Mouse (Mus musculus): ENCODE data around the gene Tshr. TPM values are rescaled to one million over a fixed set of nuclear protein-coding genes. Genes with fewer than 3 reads are reported as not detected.
A peak's percentile ranks its signal among the peaks of the same experiment; 100 is the strongest.
"Not testable (repeated sequence)": the region's sequence is repeated elsewhere in the genome, so short reads cannot be mapped to it uniquely, and the experiment has no call there.

Tshr gene
- polyA plus RNA-seq (2012; ENCODE audit: insufficient read depth, low replicate concordance), result not detected in 2 replicates

- H3K4me3 ChIP-seq (replicated peaks), result peak within 1 kb of the TSS; percentile 100
- H3K27me3 ChIP-seq (replicated peaks), result no peaks in the 10 kb centered on the region
- H3K4me1 ChIP-seq, result peaks cover 15% of the 10 kb centered on the region
- TF ChIP-seq GATA1 (IDR thresholded peaks at IDR 0.05; ENCODE audit: borderline replicate concordance, low read length) (no peak), FLI1 (IDR thresholded peaks at IDR 0.05; ENCODE audit: low read length) (no peak)
- no peaks in the 10 kb centered on the region for H3K9me3 ChIP-seq
- peaks cover 15% of the 10 kb centered on the region for H3K36me3 ChIP-seq (replicated peaks; ENCODE audit: low read length)
Observed at GRCm38 (mm10) chr12:91384281-91385017, at the start of gene Tshr, which contains the start of gene Cep128. Tshr (plus strand) TSS chr12:91384563. Cep128 (minus strand) TSS chr12:91384409.

GRCm38 (mm10) chr12:91338656-91339055 is 45.7 kb upstream of the Tshr start:
- peaks cover 36% of the 10 kb centered on the region for H3K36me3 ChIP-seq (replicated peaks; ENCODE audit: low read length)
- H3K4me3 ChIP-seq (replicated peaks); H3K4me1 ChIP-seq; H3K9me3 ChIP-seq; H3K27me3 ChIP-seq (replicated peaks): not testable (repeated sequence)

GRCm38 (mm10) chr12:91353783-91354182 is 30.6 kb upstream of the Tshr start:
- TF ChIP-seq FLI1 (IDR thresholded peaks at IDR 0.05; ENCODE audit: low read length) (no peak), GATA1 (IDR thresholded peaks at IDR 0.05; ENCODE audit: borderline replicate concordance, low read length) (no peak)
- Histone ChIP-seq H3K4me1 (no peaks in the 10 kb centered on the region), H3K9me3 (no peaks in the 10 kb centered on the region), H3K36me3 (replicated peaks; ENCODE audit: low read length) (peaks cover 33% of the 10 kb centered on the region), H3K4me3 (replicated peaks) (no peak overlapping the region), H3K27me3 (replicated peaks) (no peaks in the 10 kb centered on the region)

GRCm38 (mm10) chr12:91369173-91369572 is 15.2 kb upstream of the Tshr start:
- no peaks in the 10 kb centered on the region; the same call in 1 of the 2 replicates for H3K4me1 ChIP-seq
- H3K4me3 ChIP-seq (replicated peaks), result no peak overlapping the region
- H3K9me3 ChIP-seq, result no peaks in the 10 kb centered on the region; the same call in 1 of the 2 replicates
- H3K27me3 ChIP-seq (replicated peaks), result no peaks in the 10 kb centered on the region
- H3K36me3 ChIP-seq (replicated peaks; ENCODE audit: low read length), result peaks cover 58% of the 10 kb centered on the region
- TF ChIP-seq FLI1 (IDR thresholded peaks at IDR 0.05; ENCODE audit: low read length) (no peak), GATA1 (IDR thresholded peaks at IDR 0.05; ENCODE audit: borderline replicate concordance, low read length) (no peak)

GRCm38 (mm10) chr12:91383516-91384264 is 673 bp upstream of the Tshr start:
- TF ChIP-seq FLI1 (IDR thresholded peaks at IDR 0.05; ENCODE audit: low read length), result no peak
- TF ChIP-seq GATA1 (IDR thresholded peaks at IDR 0.05; ENCODE audit: borderline replicate concordance, low read length), result no peak
- peaks cover 18% of the 10 kb centered on the region for H3K36me3 ChIP-seq (replicated peaks; ENCODE audit: low read length)
- peaks cover 15% of the 10 kb centered on the region for H3K4me1 ChIP-seq
- no peaks in the 10 kb centered on the region for H3K9me3 ChIP-seq
- H3K27me3 ChIP-seq (replicated peaks), result no peaks in the 10 kb centered on the region
- peak overlapping the region; percentile 100 for H3K4me3 ChIP-seq (replicated peaks)

GRCm38 (mm10) chr12:91400232-91401048 is 16.1 kb downstream of the Tshr start:
- H3K27me3 ChIP-seq (replicated peaks), result peaks cover 55% of the 10 kb centered on the region
- no peaks in the 10 kb centered on the region; the same call in 1 of the 2 replicates for H3K9me3 ChIP-seq
- peak overlapping the region; percentile 90 for H3K4me3 ChIP-seq (replicated peaks)
- TF ChIP-seq GATA1 (IDR thresholded peaks at IDR 0.05; ENCODE audit: borderline replicate concordance, low read length), result no peak
- TF ChIP-seq FLI1 (IDR thresholded peaks at IDR 0.05; ENCODE audit: low read length), result no peak
- H3K36me3 ChIP-seq (replicated peaks; ENCODE audit: low read length), result no peaks in the 10 kb centered on the region
- H3K4me1 ChIP-seq, result peaks cover 12% of the 10 kb centered on the region

GRCm38 (mm10) chr12:91401049-91401352 is 16.6 kb downstream of the Tshr start:
- peaks cover 53% of the 10 kb centered on the region for H3K27me3 ChIP-seq (replicated peaks)
- H3K36me3 ChIP-seq (replicated peaks; ENCODE audit: low read length), result no peaks in the 10 kb centered on the region

GRCm38 (mm10) chr12:91410306-91410705 is 25.9 kb downstream of the Tshr start:
- peaks cover 2% of the 10 kb centered on the region for H3K27me3 ChIP-seq (replicated peaks)
- H3K4me1 ChIP-seq, result no peaks in the 10 kb centered on the region
- no peak overlapping the region for H3K4me3 ChIP-seq (replicated peaks)
- no peak for TF ChIP-seq FLI1 (IDR thresholded peaks at IDR 0.05; ENCODE audit: low read length)
- TF ChIP-seq GATA1 (IDR thresholded peaks at IDR 0.05; ENCODE audit: borderline replicate concordance, low read length), result no peak
- H3K36me3 ChIP-seq (replicated peaks; ENCODE audit: low read length), result no peaks in the 10 kb centered on the region
- peaks cover 5% of the 10 kb centered on the region for H3K9me3 ChIP-seq

More at GRCm38 (mm10) chr12:91401049-91401352, 16.6 kb downstream of the Tshr start:
- Histone ChIP-seq H3K4me1 (peaks cover 12% of the 10 kb centered on the region), H3K4me3 (replicated peaks) (peak overlapping the region; percentile 90), H3K9me3 (no peaks in the 10 kb centered on the region; the same call in 1 of the 2 replicates)
- TF ChIP-seq GATA1 (IDR thresholded peaks at IDR 0.05; ENCODE audit: borderline replicate concordance, low read length), result no peak
- no peak for TF ChIP-seq FLI1 (IDR thresholded peaks at IDR 0.05; ENCODE audit: low read length)

GRCm38 (mm10) chr12:91412461-91413182 is 28.3 kb downstream of the Tshr start:
- Histone ChIP-seq H3K9me3 (peaks cover 8% of the 10 kb centered on the region), H3K4me3 (replicated peaks) (no peak overlapping the region), H3K4me1 (no peaks in the 10 kb centered on the region), H3K27me3 (replicated peaks) (peaks cover 3% of the 10 kb centered on the region), H3K36me3 (replicated peaks; ENCODE audit: low read length) (no peaks in the 10 kb centered on the region)
- TF ChIP-seq GATA1 (IDR thresholded peaks at IDR 0.05; ENCODE audit: borderline replicate concordance, low read length), result no peak
- no peak for TF ChIP-seq FLI1 (IDR thresholded peaks at IDR 0.05; ENCODE audit: low read length)
